In the genomic region with DNA sequence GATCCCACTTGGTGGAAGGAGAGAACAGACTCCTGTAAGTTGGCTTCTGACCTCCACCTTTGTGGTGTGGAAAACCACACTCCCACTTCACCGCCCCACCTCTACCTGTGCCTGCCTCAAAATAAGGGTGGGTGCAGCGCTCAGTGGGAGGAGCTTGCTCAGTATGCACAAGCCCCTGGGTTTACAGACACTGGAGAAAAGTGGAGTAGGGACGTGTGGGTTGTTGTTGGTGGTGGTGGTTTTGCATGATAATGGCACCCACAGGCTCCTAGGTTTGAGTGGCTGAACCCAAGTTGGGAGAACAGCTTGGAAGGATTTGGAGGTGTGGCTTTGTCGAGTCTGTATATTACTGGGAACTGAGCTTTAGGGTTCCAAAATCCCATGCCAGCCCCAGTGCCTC, we compare ENCODE assay signal across 22 mouse cellular contexts. TPM values are rescaled to one million over a fixed set of nuclear protein-coding genes. Genes with fewer than 3 reads are reported as not detected.
A peak's percentile ranks its signal among the peaks of the same experiment; 100 is the strongest.
DNase-seq lines count a peak whose midpoint lies in the region; TF ChIP-seq lines count a peak whose summit lies in the region.
"Had no signal": no experiment of that assay in that cellular context is flagged by ENCODE, and none has a peak within 500 bp of the region (broad histone marks: within the 10 kb centered on the region; RNA-seq: fewer than 3 reads in every experiment).

No protein-coding gene starts in this region.

- peak overlapping the region; percentile 49 for H3K9ac ChIP-seq in ES-Bruce4 (ENCODE audit: low read depth, poor library complexity, severe bottlenecking)
- H3K9ac ChIP-seq in ES-E14 (ENCODE audit: insufficient read depth, low read depth, low read length, poor library complexity, severe bottlenecking): peak overlapping the region; percentile 82
- H3K9ac ChIP-seq: embryonic facial prominence, embryonic 12.5 days; forebrain, embryonic 13.5 days; forebrain, embryonic 15.5 days; forebrain, postnatal 0 days had no signal

- in situ Hi-C loops in ES-E14 (cut with MboI; ENCODE audit: low sequenced_read_pairs in 2 of 2, unreplicated experiment in 2 of 2): no loop called here

- no peak for TF ChIP-seq CTCF in E14TG2a.4 (conservative IDR thresholded peaks at IDR 0.05; ENCODE audit: low read length)
- no peak for TF ChIP-seq CTCF in ES-Bruce4 (IDR thresholded peaks at IDR 0.05; ENCODE audit: low read depth, low read length)

- H3K9me3 ChIP-seq in E14TG2a.4 (ENCODE audit: low read length) (no peaks in the 10 kb centered on the region), ES-Bruce4 (replicated peaks; ENCODE audit: control insufficient read depth, insufficient read depth, low read length, poor library complexity, severe bottlenecking) (no peaks in the 10 kb centered on the region), ES-E14 (ENCODE audit: control insufficient read depth, insufficient read depth, low read depth, low read length) (no peaks in the 10 kb centered on the region)

- 0 out of 2 replicates have a peak, but pooled peaks have one; percentile 28 for TF ChIP-seq EP300 in ES-Bruce4 (IDR thresholded peaks at IDR 0.05; ENCODE audit: insufficient read depth, low read depth, low read length)

- no peak for TF ChIP-seq POLR2A in ES-Bruce4 (IDR thresholded peaks at IDR 0.05; ENCODE audit: insufficient read depth, low read length)

- H3K4me1 ChIP-seq in E14TG2a.4 (replicated peaks; ENCODE audit: low read depth, low read length) (peaks cover 79% of the 10 kb centered on the region), ES-Bruce4 (ENCODE audit: control insufficient read depth, insufficient read depth, low read length) (peaks cover 11% of the 10 kb centered on the region), ES-E14 (ENCODE audit: control insufficient read depth in 2 of 2, insufficient read depth in 2 of 2, low read length in 2 of 2, poor library complexity in 1 of 2) (peaks cover 20 to 40% of the 10 kb centered on the region in 2 experiments)

- peak overlapping the region; percentile 78 for H3K4me3 ChIP-seq in E14TG2a.4 (replicated peaks; ENCODE audit: low read length)
- no peak overlapping the region for H3K4me3 ChIP-seq in ES-Bruce4 (ENCODE audit: low read depth, low read length)
- H3K4me3 ChIP-seq in ES-E14 (ENCODE audit: insufficient read depth in 1 of 2, low read depth in 1 of 2, low read length in 2 of 2, poor library complexity in 1 of 2, severe bottlenecking in 1 of 2): peak overlapping the region; percentile 21 to 63
- H3K4me3 ChIP-seq: embryonic facial prominence, embryonic 10.5 days; embryonic facial prominence, embryonic 12.5 days; forebrain, embryonic 13.5 days; forebrain, embryonic 15.5 days had no signal

- peak; percentile 46 for DNase-seq in ES-E14 (ENCODE audit: low read depth, low spot score)
- peak; percentile 78 for DNase-seq in ZHBTc4 (ENCODE audit: low read depth, low spot score)
- no peak for DNase-seq in urinary bladder, postnatal 25 days (ENCODE audit: low spot score)
- no peak for DNase-seq in adrenal gland, adult 2 months
- DNase-seq in thymus, postnatal 14 days: no peak
- DNase-seq: adrenal gland, adult 8-10 months; adrenal gland, postnatal 36 days; cerebellum, adult 11-12 months; cerebellum, adult 9-10 months; forebrain, postnatal 0 days had no signal

- H3K27me3 ChIP-seq in E14TG2a.4 (ENCODE audit: insufficient read depth, low read length): no peaks in the 10 kb centered on the region
- no peaks in the 10 kb centered on the region for H3K27me3 ChIP-seq in ES-Bruce4 (ENCODE audit: control insufficient read depth, insufficient read depth, low read length, poor library complexity, severe bottlenecking)

- H3K36me3 ChIP-seq in E14TG2a.4 (ENCODE audit: insufficient read depth, low read length): peaks cover 36% of the 10 kb centered on the region
- no peaks in the 10 kb centered on the region for H3K36me3 ChIP-seq in ES-Bruce4 (ENCODE audit: control insufficient read depth, insufficient read depth, low read length, poor library complexity, severe bottlenecking)
- H3K36me3 ChIP-seq in ES-E14 (ENCODE audit: control insufficient read depth, insufficient read depth, low read length, poor library complexity, severe bottlenecking): no peaks in the 10 kb centered on the region
- H3K36me3 ChIP-seq: embryonic facial prominence, embryonic 10.5 days; embryonic facial prominence, embryonic 12.5 days; forebrain, embryonic 15.5 days had no signal

- H3K27ac ChIP-seq in ES-Bruce4 (ENCODE audit: insufficient read depth, low read length) (0 out of 2 replicates have a peak overlapping the region, but pooled peaks have one; percentile 54), ES-E14 (ENCODE audit: insufficient read depth, low read depth, low read length, poor library complexity, severe bottlenecking) (peak overlapping the region; percentile 93)
- H3K27ac ChIP-seq: embryonic facial prominence, embryonic 10.5 days; embryonic facial prominence, embryonic 12.5 days; forebrain, embryonic 13.5 days; forebrain, embryonic 15.5 days had no signal

TF ChIP-seq in ES-E14, 5 proteins besides CTCF, POLR2A, EP300 and RAD21:
- TF ChIP-seq MAFK (IDR thresholded peaks at IDR 0.05; ENCODE audit: insufficient read depth, low read depth, low read length) (no peak), ZC3H11A (IDR thresholded peaks at IDR 0.05; ENCODE audit: borderline replicate concordance, low read depth, low read length) (no peak), ZNF384 (IDR thresholded peaks at IDR 0.05; ENCODE audit: low read depth, low read length) (no peak), CHD2 (IDR thresholded peaks at IDR 0.05; ENCODE audit: low read depth, low read length) (no peak), HCFC1 (IDR thresholded peaks at IDR 0.05; ENCODE audit: borderline replicate concordance, insufficient read depth, low read length) (no peak)

RNA-seq across cellular contexts. Expression of gene Sgsm1, which starts 22.3 kb away (rescaled TPM):
- 11.7 and 12.6 TPM in 2 replicates for polyA plus RNA-seq in ES-Bruce4 (2011; ENCODE audit: insufficient read depth, insufficient read length, low read depth, missing spikeins)
- 7.1 and 11.6 TPM in 2 replicates for total RNA-seq in ES-E14 (2012; rRNA removed)
- 10 to 100 TPM in 1 of 2 experiments, 1 to 10 TPM in 1; 8.4 to 12.7 TPM for total RNA-seq in adrenal gland, adult 2 months (2021)
- 4.3 and 5.5 TPM in 2 replicates for polyA plus RNA-seq in adrenal gland, adult 2 months (2012; rRNA removed)
- total RNA-seq: MEL had no signal

RNA-seq across cellular contexts. Expression of gene Aym1, which starts 24.2 kb away (rescaled TPM):
- not detected in 2 replicates for polyA plus RNA-seq in ES-Bruce4 (2011; ENCODE audit: insufficient read depth, insufficient read length, low read depth, missing spikeins)
- 1.3 TPM in 1 of 2 replicates, not detected in the other for total RNA-seq in ES-E14 (2012; rRNA removed)
- not detected for total RNA-seq in adrenal gland, adult 2 months (2021)
- not detected in 2 replicates for polyA plus RNA-seq in adrenal gland, adult 2 months (2012; rRNA removed)
- total RNA-seq: adrenal gland, adult 8-10 months; adrenal gland, postnatal 14 days; adrenal gland, postnatal 36 days; forebrain, postnatal 0 days; MEL had no signal
- polyA plus RNA-seq: C2C12; cerebellum, adult 2 months; embryonic facial prominence, embryonic 10.5 days; embryonic facial prominence, embryonic 12.5 days; embryonic facial prominence, embryonic 14.5 days; forebrain, embryonic 11.5 days; forebrain, embryonic 13.5 days; forebrain, embryonic 15.5 days; forebrain, postnatal 0 days had no signal

Comparison
In these comparisons a context has a peak if more than half of its experiments do, and no peak if none do; other contexts are left out.
1. DNase-seq: peak in ES-E14 (single experiment) and ZHBTc4 (single experiment); none in urinary bladder, postnatal 25 days (single experiment), adrenal gland, adult 2 months (single experiment) and thymus, postnatal 14 days (single experiment).